Mouse (Mus musculus) lung, adult 2 months (tissue): ENCODE measurements around the gene E2f2.
A peak's percentile ranks its signal among the peaks of the same experiment; 100 is the strongest.

Experiments
- CTCF ChIP-seq: fragments of 200-500 bp; IDR thresholded peaks from 2 replicates; pipeline ENCODE4 v1.5.1; 2011; ENCODE audit warnings: mild to moderate bottlenecking, low read length, control low read depth; ENCODE audit not compliant: insufficient read depth
- POLR2A ChIP-seq: fragments of 200-500 bp; IDR thresholded peaks from 2 replicates; pipeline ENCODE4 v1.6.1; 2011; ENCODE audit warnings: low read depth, mild to moderate bottlenecking, control low read depth, low read length, borderline replicate concordance; ENCODE audit errors: extremely low read depth

GRCm38 (mm10) chr4:136179998-136180397 is 7.8 kb downstream of the E2f2 start:
- TF ChIP-seq CTCF, result peak; percentile 83
- TF ChIP-seq POLR2A, result no peak
